Mouse (Mus musculus): ENCODE data around the gene Me3. TPM values are rescaled to one million over a fixed set of nuclear protein-coding genes. Genes with fewer than 3 reads are reported as not detected.

Gene Me3
- 2.8 and 3.6 TPM in 2 replicates for polyA plus RNA-seq (2015; fragmentation: Nextera tagmentation; extraction: Ambion mirVana)

GRCm38 (mm10) chr7:89632342-89633251 is at the start of gene Me3:
Gene Me3 (plus strand): TSS chr7:89632392.
- Histone ChIP-seq H3K9ac (peak within 1 kb of the TSS; percentile 53), H3K27me3 (no peaks in the 10 kb centered on the region), H3K27ac (replicated peaks) (no peak within 1 kb of the TSS), H3K4me3 (replicated peaks) (peak within 1 kb of the TSS; percentile 63), H3K9me3 (replicated peaks) (no peaks in the 10 kb centered on the region), H3K4me2 (replicated peaks) (peak within 1 kb of the TSS; percentile 99), H3K36me3 (no peaks in the 10 kb centered on the region), H3K4me1 (peaks cover 15% of the 10 kb centered on the region; the same call in 1 of the 2 replicates)
- peak; percentile 69; the same call in 1 of the 2 replicates for ATAC-seq (ENCODE audit: insufficient number of reproducible peaks, low FRiP score, low TSS enrichment, low read depth)
- WGBS: 5% methylated on average over 49 of the region's 49 CpGs

- H3K9ac ChIP-seq: no peak overlapping the region
- H3K4me2 ChIP-seq (replicated peaks): no peak overlapping the region
- H3K9me3 ChIP-seq (replicated peaks): no peaks in the 10 kb centered on the region
- H3K36me3 ChIP-seq: no peaks in the 10 kb centered on the region
- no peaks in the 10 kb centered on the region for H3K4me1 ChIP-seq
- H3K27me3 ChIP-seq: no peaks in the 10 kb centered on the region
- 57% methylated on average over 5 of the region's 5 CpGs for WGBS
- ATAC-seq (ENCODE audit: insufficient number of reproducible peaks, low FRiP score, low TSS enrichment, low read depth): no peak
- H3K4me3 ChIP-seq (replicated peaks): no peak overlapping the region
- no peak overlapping the region for H3K27ac ChIP-seq (replicated peaks)
Observed at GRCm38 (mm10) chr7:89590039-89590438, 42.2 kb upstream of the Me3 start.

- Histone ChIP-seq H3K9ac (no peak overlapping the region), H3K4me2 (replicated peaks) (no peak overlapping the region), H3K36me3 (no peaks in the 10 kb centered on the region), H3K4me3 (replicated peaks) (no peak overlapping the region), H3K27ac (replicated peaks) (no peak overlapping the region), H3K9me3 (replicated peaks) (no peaks in the 10 kb centered on the region), H3K27me3 (no peaks in the 10 kb centered on the region), H3K4me1 (no peaks in the 10 kb centered on the region)
- no peak for ATAC-seq (ENCODE audit: insufficient number of reproducible peaks, low FRiP score, low TSS enrichment, low read depth)
- 81% methylated on average over 3 of the region's 3 CpGs for WGBS
Observed at GRCm38 (mm10) chr7:89590542-89591251, 41.5 kb upstream of the Me3 start.

GRCm38 (mm10) chr7:89595813-89596212 is 36.4 kb upstream of the Me3 start:
- H3K4me1 ChIP-seq: no peaks in the 10 kb centered on the region
- H3K36me3 ChIP-seq: no peaks in the 10 kb centered on the region
- no peaks in the 10 kb centered on the region for H3K27me3 ChIP-seq
- WGBS: 86% methylated on average over 2 of the region's 2 CpGs
- no peak overlapping the region for H3K9ac ChIP-seq
- H3K4me3 ChIP-seq (replicated peaks): no peak overlapping the region
- no peak for ATAC-seq (ENCODE audit: insufficient number of reproducible peaks, low FRiP score, low TSS enrichment, low read depth)
- no peak overlapping the region for H3K27ac ChIP-seq (replicated peaks)
- no peak overlapping the region for H3K4me2 ChIP-seq (replicated peaks)
- H3K9me3 ChIP-seq (replicated peaks): no peaks in the 10 kb centered on the region

GRCm38 (mm10) chr7:89605589-89606536 is 26.3 kb upstream of the Me3 start:
- ATAC-seq (ENCODE audit: insufficient number of reproducible peaks, low FRiP score, low TSS enrichment, low read depth): no peak
- no peak overlapping the region for H3K27ac ChIP-seq (replicated peaks)
- H3K9ac ChIP-seq: no peak overlapping the region
- H3K9me3 ChIP-seq (replicated peaks): no peaks in the 10 kb centered on the region
- no peaks in the 10 kb centered on the region for H3K4me1 ChIP-seq
- no peak overlapping the region for H3K4me3 ChIP-seq (replicated peaks)
- 65% methylated on average over 8 of the region's 8 CpGs for WGBS
- H3K27me3 ChIP-seq: no peaks in the 10 kb centered on the region
- H3K36me3 ChIP-seq: no peaks in the 10 kb centered on the region
- H3K4me2 ChIP-seq (replicated peaks): no peak overlapping the region

GRCm38 (mm10) chr7:89607329-89607728 is 24.9 kb upstream of the Me3 start:
- Histone ChIP-seq H3K27me3 (no peaks in the 10 kb centered on the region), H3K9ac (no peak overlapping the region), H3K4me3 (replicated peaks) (no peak overlapping the region), H3K9me3 (replicated peaks) (no peaks in the 10 kb centered on the region), H3K4me1 (no peaks in the 10 kb centered on the region), H3K4me2 (replicated peaks) (no peak overlapping the region), H3K36me3 (no peaks in the 10 kb centered on the region), H3K27ac (replicated peaks) (no peak overlapping the region)
- ATAC-seq (ENCODE audit: insufficient number of reproducible peaks, low FRiP score, low TSS enrichment, low read depth): no peak
- 92% methylated on average over 6 of the region's 6 CpGs for WGBS

GRCm38 (mm10) chr7:89611236-89611635 is 21.0 kb upstream of the Me3 start:
- H3K36me3 ChIP-seq: no peaks in the 10 kb centered on the region
- no peak for ATAC-seq (ENCODE audit: insufficient number of reproducible peaks, low FRiP score, low TSS enrichment, low read depth)
- H3K4me3 ChIP-seq (replicated peaks): no peak overlapping the region
- no peak overlapping the region for H3K4me2 ChIP-seq (replicated peaks)
- no peak overlapping the region for H3K9ac ChIP-seq
- H3K27me3 ChIP-seq: no peaks in the 10 kb centered on the region
- H3K27ac ChIP-seq (replicated peaks): no peak overlapping the region
- H3K4me1 ChIP-seq: no peaks in the 10 kb centered on the region
- 69% methylated on average over 7 of the region's 7 CpGs for WGBS
- no peaks in the 10 kb centered on the region for H3K9me3 ChIP-seq (replicated peaks)

- no peak overlapping the region for H3K9ac ChIP-seq
- no peaks in the 10 kb centered on the region for H3K4me1 ChIP-seq
- H3K9me3 ChIP-seq (replicated peaks): 0 out of 2 replicates have a peak, but pooled peaks cover 3% of the 10 kb centered on the region
- no peak overlapping the region for H3K4me3 ChIP-seq (replicated peaks)
- no peaks in the 10 kb centered on the region for H3K36me3 ChIP-seq
- no peak for ATAC-seq (ENCODE audit: insufficient number of reproducible peaks, low FRiP score, low TSS enrichment, low read depth)
- 81% methylated on average over 6 of the region's 6 CpGs for WGBS
- H3K27me3 ChIP-seq: no peaks in the 10 kb centered on the region
- no peak overlapping the region for H3K4me2 ChIP-seq (replicated peaks)
- no peak overlapping the region for H3K27ac ChIP-seq (replicated peaks)
Observed at GRCm38 (mm10) chr7:89616235-89616634, 16.0 kb upstream of the Me3 start.

GRCm38 (mm10) chr7:89623331-89623730 is 8.9 kb upstream of the Me3 start:
- H3K4me1 ChIP-seq: no peaks in the 10 kb centered on the region
- no peak for ATAC-seq (ENCODE audit: insufficient number of reproducible peaks, low FRiP score, low TSS enrichment, low read depth)

GRCm38 (mm10) chr7:89627393-89627792 is 4.8 kb upstream of the Me3 start:
- Histone ChIP-seq H3K4me1 (peaks cover 7% of the 10 kb centered on the region; the same call in 1 of the 2 replicates), H3K36me3 (no peaks in the 10 kb centered on the region), H3K9ac (no peak overlapping the region), H3K27ac (replicated peaks) (no peak overlapping the region), H3K9me3 (replicated peaks) (no peaks in the 10 kb centered on the region), H3K4me2 (replicated peaks) (no peak overlapping the region), H3K4me3 (replicated peaks) (no peak overlapping the region), H3K27me3 (no peaks in the 10 kb centered on the region)
- ATAC-seq (ENCODE audit: insufficient number of reproducible peaks, low FRiP score, low TSS enrichment, low read depth): no peak

More at GRCm38 (mm10) chr7:89623331-89623730, 8.9 kb upstream of the Me3 start:
- H3K36me3 ChIP-seq: no peaks in the 10 kb centered on the region
- H3K27me3 ChIP-seq: no peaks in the 10 kb centered on the region
- H3K4me2 ChIP-seq (replicated peaks): no peak overlapping the region
- H3K4me3 ChIP-seq (replicated peaks): no peak overlapping the region
- H3K9me3 ChIP-seq (replicated peaks): no peaks in the 10 kb centered on the region
- no peak overlapping the region for H3K27ac ChIP-seq (replicated peaks)
- no peak overlapping the region for H3K9ac ChIP-seq
- 63% methylated on average over 4 of the region's 4 CpGs for WGBS
